Mouse (Mus musculus) CH12.LX (cell line): ENCODE measurements around the gene Olfr164. TPM values are rescaled to one million over a fixed set of nuclear protein-coding genes. Genes with fewer than 3 reads are reported as not detected.

Experiments
- DNase-seq: peaks from one replicate; pipeline ENCODE4 v3.0.0-alpha.2; 2013; ENCODE audit errors: extremely low read depth
- H3K27ac ChIP-seq: 2 replicates; pipeline ENCODE4 v1.5.1; 2012; ENCODE audit warnings: low read depth, mild to moderate bottlenecking, control low read depth, moderate library complexity; ENCODE audit not compliant: insufficient read depth
- H3K27me3 ChIP-seq: replicated peaks from 2 replicates; pipeline ENCODE3; 2012; ENCODE audit warnings: inconsistent platforms
- H3K36me3 ChIP-seq, 2 experiments: replicated peaks in 1 of 2; 2 replicates each; pipeline versions ENCODE3 to v1.6.1; 2012; ENCODE audit warnings: inconsistent platforms in 1 of 2, low read length in 1 of 2, mild to moderate bottlenecking in 1 of 2, mixed read lengths in 1 of 2, moderate library complexity in 1 of 2; ENCODE audit not compliant: control insufficient read depth in 1 of 2, insufficient read depth in 1 of 2
- H3K4me1 ChIP-seq, 2 experiments: 2 replicates each; pipeline ENCODE4 v1.6.1; 2012; ENCODE audit warnings: inconsistent platforms in 1 of 2, moderate library complexity in 1 of 2; ENCODE audit not compliant: insufficient read depth in 2 of 2, control insufficient read depth in 1 of 2
- H3K4me2 ChIP-seq: 2 replicates; pipeline ENCODE4 v1.6.1; 2012; ENCODE audit warnings: low read depth, mild to moderate bottlenecking, control low read depth; ENCODE audit not compliant: poor library complexity, insufficient read depth, severe bottlenecking
- H3K4me3 ChIP-seq, 3 experiments: fragments of 150-350 bp in 1 of 3; sonication (generic) in 1 of 3; replicated peaks in 1 of 3; 2 replicates each; pipeline versions ENCODE3 to v1.5.1; 2011 to 2012; ENCODE audit warnings: low read depth in 2 of 3, low read length in 2 of 3, mild to moderate bottlenecking in 2 of 3, moderate library complexity in 2 of 3, control low read depth in 1 of 3, improper control_type of control experiment in 1 of 3, inconsistent platforms in 1 of 3, mixed read lengths in 1 of 3; ENCODE audit not compliant: poor library complexity in 1 of 3
- H3K79me2 ChIP-seq: replicated peaks from 2 replicates; pipeline ENCODE4 v1.6.1; 2012; ENCODE audit warnings: mild to moderate bottlenecking, moderate library complexity; ENCODE audit not compliant: control insufficient read depth, poor library complexity, insufficient read depth, severe bottlenecking; ENCODE audit errors: extremely low read depth
- H3K9ac ChIP-seq: 2 replicates; pipeline ENCODE4 v1.6.1; 2012; ENCODE audit warnings: low read depth, mild to moderate bottlenecking, control low read depth, moderate library complexity; ENCODE audit not compliant: insufficient read depth
- H3K9me3 ChIP-seq: replicated peaks from 2 replicates; pipeline ENCODE3; 2012; ENCODE audit warnings: low read length, inconsistent platforms, mixed read lengths
- CHD1 ChIP-seq: IDR thresholded peaks from 2 replicates; pipeline ENCODE4 v1.6.1; 2012; ENCODE audit warnings: low read depth, low read length, improper control_type of control experiment, inconsistent platforms
- CTCF ChIP-seq, 2 experiments: IDR thresholded peaks in 1 of 2; conservative IDR thresholded peaks in 1 of 2; 2 replicates each; pipeline ENCODE4 v1.5.1; 2011 to 2012; ENCODE audit warnings: low read depth in 2 of 2, low read length in 2 of 2, improper control_type of control experiment in 1 of 2, inconsistent platforms in 1 of 2, mild to moderate bottlenecking in 1 of 2, moderate library complexity in 1 of 2
- E2F4 ChIP-seq: IDR thresholded peaks from 2 replicates; pipeline ENCODE4 v1.6.1; 2011; ENCODE audit warnings: low read depth, low read length, improper control_type of control experiment; ENCODE audit not compliant: insufficient replicate concordance
- ELF1 ChIP-seq: IDR thresholded peaks from 2 replicates; pipeline ENCODE4 v1.6.1; 2014; ENCODE audit warnings: low read depth, mild to moderate bottlenecking, inconsistent platforms, low read length, improper control_type of control experiment
- ETS1 ChIP-seq: conservative IDR thresholded peaks from 2 replicates; pipeline ENCODE4 v1.6.1; 2012; ENCODE audit warnings: low read depth, mild to moderate bottlenecking, inconsistent platforms, low read length, improper control_type of control experiment, moderate library complexity
- IRF4 ChIP-seq: IDR thresholded peaks from 2 replicates; pipeline ENCODE4 v1.6.1; 2014; ENCODE audit warnings: low read depth, mild to moderate bottlenecking, inconsistent platforms, low read length, improper control_type of control experiment
- MAX ChIP-seq: IDR thresholded peaks from 2 replicates; pipeline ENCODE4 v1.6.1; 2011; ENCODE audit warnings: low read length, improper control_type of control experiment
- MAZ ChIP-seq: IDR thresholded peaks from 2 replicates; pipeline ENCODE4 v1.6.1; 2012; ENCODE audit warnings: low read depth, mild to moderate bottlenecking, inconsistent platforms, low read length, improper control_type of control experiment, moderate library complexity
- MXI1 ChIP-seq: IDR thresholded peaks from 2 replicates; pipeline ENCODE4 v1.6.1; 2011; ENCODE audit warnings: mild to moderate bottlenecking, low read depth, low read length, improper control_type of control experiment
- MYC ChIP-seq: IDR thresholded peaks from 2 replicates; pipeline ENCODE4 v1.6.1; 2011; ENCODE audit warnings: low read depth, mild to moderate bottlenecking, improper control_type of control experiment, low read length
- NRF1 ChIP-seq: IDR thresholded peaks from 2 replicates; pipeline ENCODE4 v1.6.1; 2014; ENCODE audit warnings: low read depth, mild to moderate bottlenecking, inconsistent platforms, low read length, improper control_type of control experiment, moderate library complexity
- PAX5 ChIP-seq: IDR thresholded peaks from 2 replicates; pipeline ENCODE4 v1.6.1; 2012; ENCODE audit warnings: low read length, inconsistent platforms, mixed read lengths
- POLR2A ChIP-seq: IDR thresholded peaks from 2 replicates; pipeline ENCODE4 v1.6.1; 2011; ENCODE audit warnings: low read depth, mild to moderate bottlenecking, improper control_type of control experiment, low read length
- POLR2AphosphoS2 ChIP-seq: IDR thresholded peaks from 2 replicates; pipeline ENCODE4 v1.6.1; 2011; ENCODE audit warnings: low read depth, low read length, improper control_type of control experiment
- RAD21 ChIP-seq: IDR thresholded peaks from 2 replicates; pipeline ENCODE4 v1.6.1; 2011; ENCODE audit warnings: low read depth, mild to moderate bottlenecking, low read length, improper control_type of control experiment, moderate library complexity
- SIN3A ChIP-seq: IDR thresholded peaks from 2 replicates; pipeline ENCODE4 v1.6.1; 2012; ENCODE audit warnings: low read length, improper control_type of control experiment, inconsistent platforms
- TCF12 ChIP-seq: IDR thresholded peaks from 2 replicates; pipeline ENCODE4 v1.6.1; 2014; ENCODE audit warnings: low read depth, mild to moderate bottlenecking, inconsistent platforms, low read length, improper control_type of control experiment
- UBTF ChIP-seq: IDR thresholded peaks from 2 replicates; pipeline ENCODE4 v1.6.1; 2012; ENCODE audit warnings: low read depth, mild to moderate bottlenecking, inconsistent platforms, low read length, improper control_type of control experiment, moderate library complexity
- ZKSCAN1 ChIP-seq: IDR thresholded peaks from 2 replicates; pipeline ENCODE4 v1.6.1; 2012; ENCODE audit warnings: low read depth, inconsistent platforms, low read length, improper control_type of control experiment, borderline replicate concordance
- ZMIZ1 ChIP-seq: IDR thresholded peaks from 2 replicates; pipeline ENCODE4 v1.6.1; 2012; ENCODE audit warnings: low read depth, mild to moderate bottlenecking, inconsistent platforms, low read length, improper control_type of control experiment
- dilution Hi-C: fragments of 300-500 bp; cut with MboI; formaldehyde crosslinking; loops from 2 replicates; pipeline ENCODE4 v1.14.3; 2020; ENCODE audit warnings: low sequenced_read_pairs; ENCODE audit not compliant: extremely low pct_unique_long_range_greater_than_20kb, extremely low pct_ligation_motif_present
- in situ Hi-C: fragments of 300-500 bp; cut with MboI; formaldehyde crosslinking; loops from 3 replicates; pipeline ENCODE4 v1.14.3; 2019; ENCODE audit warnings: low sequenced_read_pairs, low pct_ligation_motif_present, low pct_unique_long_range_greater_than_20kb, mixed read lengths
- polyA plus RNA-seq: library from polyadenylated mRNA; unstranded; fragments of >175 nt; gene quantifications from 2 replicates; pipeline ENCODE4 v1.2.1, GENCODE M21; 2012; ENCODE audit warnings: low read depth; ENCODE audit not compliant: insufficient read length
- total RNA-seq, 2 experiments: library from RNA; depleted of rRNA; stranded (reverse); fragments of 300-350 nt in 1 of 2; fragments of >200 nt in 1 of 2; gene quantifications; 2 replicates each; pipeline ENCODE4 v1.2.3; 2012 to 2014

Gene Olfr164
- total RNA-seq (2012; rRNA removed) (0.21 TPM in 2 replicates), total RNA-seq (2014; rRNA removed) (not detected in 2 replicates), polyA plus RNA-seq (0.19 and 0.30 TPM in 2 replicates)

- no peaks in the 10 kb centered on the region for H3K27me3 ChIP-seq
- in situ Hi-C loops (no loop called here), dilution Hi-C loops (no loop called here)
- no peak within 1 kb of the TSS for H3K27ac ChIP-seq
- H3K9me3 ChIP-seq = no peaks in the 10 kb centered on the region
- no peaks in the 10 kb centered on the region for H3K4me1 ChIP-seq
- TF ChIP-seq ELF1 = no peak
- no peak for TF ChIP-seq TCF12
- TF ChIP-seq MAZ = no peak
- no peak for TF ChIP-seq SIN3A
- no peak for TF ChIP-seq ZKSCAN1
- TF ChIP-seq ZMIZ1 = no peak
- no peak for TF ChIP-seq IRF4
- no peak for TF ChIP-seq NRF1
- TF ChIP-seq RAD21 = no peak
- TF ChIP-seq MAX = no peak
- no peak for TF ChIP-seq CTCF (conservative IDR thresholded peaks at IDR 0.05 in 1 of 2, IDR thresholded peaks at IDR 0.05 in 1 of 2; ENCODE audit: low read depth in 2 of 2, low read length in 2 of 2)
- DNase-seq = no peak
- no peaks in the 10 kb centered on the region for H3K79me2 ChIP-seq
- H3K36me3 ChIP-seq = no peaks in the 10 kb centered on the region
- no peak within 1 kb of the TSS for H3K4me3 ChIP-seq
- H3K4me2 ChIP-seq = no peak within 1 kb of the TSS
- no peak within 1 kb of the TSS for H3K9ac ChIP-seq
Measured at GRCm38 (mm10) chr16:19313964-19314363, at the start of gene Olfr164. TSS of gene Olfr164 (minus strand) at chr16:19314064.

DNA sequence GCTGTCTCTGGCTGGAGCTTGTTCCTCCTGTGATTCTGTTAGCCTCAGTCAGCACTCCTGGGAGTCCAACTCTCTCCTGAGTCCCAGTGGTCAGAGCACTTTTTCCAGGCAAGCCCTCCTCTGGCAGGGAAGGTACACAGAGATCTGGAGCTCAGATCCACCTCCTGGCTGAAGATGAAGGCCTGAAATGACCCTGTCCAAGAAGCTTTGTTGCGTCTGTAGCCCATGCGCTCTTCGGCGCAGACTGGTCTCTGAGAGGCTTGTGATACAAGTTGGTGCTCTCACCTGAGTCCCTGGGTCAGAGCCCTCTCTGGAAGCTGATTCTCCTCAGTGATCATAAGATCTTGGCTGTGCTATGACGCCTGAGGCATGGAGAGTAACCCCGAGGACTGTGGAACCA lies 35.2 kb upstream of the Olfr164 start:
- Histone ChIP-seq H3K79me2 (no peaks in the 10 kb centered on the region), H3K4me2 (no peak overlapping the region), H3K27ac (no peak overlapping the region), H3K36me3 (no peaks in the 10 kb centered on the region), H3K4me3 (no peak overlapping the region), H3K9ac (no peak overlapping the region), H3K9me3 (no peaks in the 10 kb centered on the region), H3K4me1 (no peaks in the 10 kb centered on the region), H3K27me3 (no peaks in the 10 kb centered on the region)
- in situ Hi-C loops (no loop called here), dilution Hi-C loops (no loop called here)
- TF ChIP-seq UBTF (no peak), ETS1 (no peak), ELF1 (no peak), MYC (no peak), POLR2AphosphoS2 (no peak), PAX5 (no peak), MXI1 (no peak), POLR2A (no peak), E2F4 (no peak), SIN3A (no peak), CHD1 (no peak)
- DNase-seq = no peak
